Comparison of ENCODE assay signal across 24 mouse cellular contexts in genomic region chr3:99954039-99954602, GRCm38 (mm10).
"Had no signal": no experiment of that assay in that cellular context is flagged by ENCODE, and none has a peak within 500 bp of the region (broad histone marks: within the 10 kb centered on the region; RNA-seq: fewer than 3 reads in every experiment).

No protein-coding gene starts in this region.

- H3K4me2 ChIP-seq: liver, embryonic 12.5 days; liver, embryonic 15.5 days; lung, embryonic 15.5 days; midbrain, embryonic 13.5 days; neural tube, embryonic 13.5 days; stomach, embryonic 15.5 days had no signal

- H3K4me3 ChIP-seq: layer of hippocampus, adult 2 months; left cerebral cortex, adult 2 months; liver, embryonic 12.5 days; liver, embryonic 15.5 days; lung, embryonic 15.5 days; megakaryocyte, embryonic 14.5 days; midbrain, embryonic 10.5 days; midbrain, embryonic 13.5 days; myocyte; neural tube, embryonic 13.5 days; stomach, embryonic 15.5 days had no signal

- H3K9me3 ChIP-seq: liver, embryonic 12.5 days; liver, embryonic 15.5 days; lung, embryonic 15.5 days; midbrain, embryonic 10.5 days; midbrain, embryonic 13.5 days; neural tube, embryonic 13.5 days; stomach, embryonic 15.5 days had no signal

- H3K27ac ChIP-seq: kidney, postnatal 0 days; layer of hippocampus, adult 2 months; left cerebral cortex, adult 2 months; liver, embryonic 12.5 days; liver, embryonic 15.5 days; lung, embryonic 15.5 days; midbrain, embryonic 10.5 days; midbrain, embryonic 13.5 days; neural tube, embryonic 13.5 days; stomach, embryonic 15.5 days had no signal

- DNase-seq: kidney, adult 9 months; kidney, postnatal 25 days; layer of hippocampus, postnatal 36 days; liver; lung, adult 18-20 months; lung, postnatal 10 days; lung, postnatal 36 days; retina, postnatal 1 day; right cerebral cortex, postnatal 25 days; spleen, adult 18-20 months; thymus, postnatal 25 days had no signal

- H3K36me3 ChIP-seq: liver, embryonic 12.5 days; liver, embryonic 15.5 days; lung, embryonic 15.5 days; midbrain, embryonic 10.5 days; midbrain, embryonic 13.5 days; neural tube, embryonic 13.5 days; stomach, embryonic 15.5 days had no signal

- ATAC-seq: liver, embryonic 12.5 days; midbrain, embryonic 13.5 days; midbrain, embryonic 16.5 days had no signal

- H3K27me3 ChIP-seq: liver, embryonic 12.5 days; liver, embryonic 15.5 days; lung, embryonic 15.5 days; megakaryocyte, embryonic 14.5 days; midbrain, embryonic 13.5 days; neural tube, embryonic 13.5 days; stomach, embryonic 15.5 days had no signal

- H3K4me1 ChIP-seq: liver, embryonic 12.5 days; liver, embryonic 15.5 days; lung, embryonic 15.5 days; megakaryocyte, embryonic 14.5 days; midbrain, embryonic 10.5 days; midbrain, embryonic 13.5 days; neural tube, embryonic 13.5 days; stomach, embryonic 15.5 days had no signal

- H3K9ac ChIP-seq: liver, embryonic 12.5 days; liver, embryonic 15.5 days; lung, embryonic 15.5 days; midbrain, embryonic 13.5 days; neural tube, embryonic 13.5 days; stomach, embryonic 15.5 days had no signal
